Mouse (Mus musculus): ENCODE results near the gene Isy1.

- TF ChIP-seq CTCF (IDR thresholded peaks at IDR 0.05; ENCODE audit: control insufficient read depth, insufficient read depth, insufficient replicate concordance, low read depth, low read length) = no peak
- no peak for TF ChIP-seq POLR2A (IDR thresholded peaks at IDR 0.05; ENCODE audit: control insufficient read depth, low read depth, low read length)
Measured at GRCm38 (mm10) chr6:87868871-87869506, 30.4 kb upstream of the Isy1 start.
